Mouse (Mus musculus) neural tube, embryonic 14.5 days (tissue): ENCODE results near the gene Reps1. TPM values are rescaled to one million over a fixed set of nuclear protein-coding genes. Genes with fewer than 3 reads are reported as not detected.

Experiments used
- ATAC-seq: fragments of 200-750 bp; cut with Nextera tagmentation; 2 replicates; pipeline ENCODE4 v1.8.0; 2017; ENCODE audit warnings: low read depth, mild to moderate bottlenecking, moderate TSS enrichment, moderate library complexity
- H3K27ac ChIP-seq: fragments of 300-500 bp; sonication (generic); 2 replicates; pipeline ENCODE4 v1.5.1; 2014; ENCODE audit warnings: low read depth, mild to moderate bottlenecking, control low read depth, low read length, moderate library complexity, mixed read lengths
- H3K27me3 ChIP-seq: fragments of 300-500 bp; sonication (generic); 2 replicates; pipeline ENCODE4 v1.6.1; 2014; ENCODE audit warnings: low read length; ENCODE audit not compliant: control insufficient read depth, insufficient read depth
- H3K36me3 ChIP-seq: fragments of 300-500 bp; sonication (generic); 2 replicates; pipeline ENCODE4 v1.6.1; 2014; ENCODE audit warnings: low read length, mixed read lengths; ENCODE audit not compliant: control insufficient read depth, insufficient read depth
- H3K4me1 ChIP-seq: fragments of 300-500 bp; sonication (generic); 2 replicates; pipeline ENCODE4 v1.6.1; 2014; ENCODE audit warnings: low read length; ENCODE audit not compliant: control insufficient read depth, insufficient read depth
- H3K4me2 ChIP-seq: fragments of 300-500 bp; sonication (generic); 2 replicates; pipeline ENCODE4 v1.6.1; 2014; ENCODE audit warnings: mild to moderate bottlenecking, low read depth, low read length, control low read depth
- H3K4me3 ChIP-seq: fragments of 300-500 bp; sonication (generic); 2 replicates; pipeline ENCODE4 v1.5.1; 2014; ENCODE audit warnings: low read depth, low read length, control low read depth, mixed read lengths
- H3K9ac ChIP-seq: fragments of 300-500 bp; sonication (generic); replicated peaks from 2 replicates; pipeline ENCODE4 v1.6.1; 2014; ENCODE audit warnings: low read depth, mild to moderate bottlenecking, control low read depth, low read length, mixed read lengths
- H3K9me3 ChIP-seq: fragments of 300-500 bp; sonication (generic); 2 replicates; pipeline ENCODE4 v1.6.1; 2016; ENCODE audit warnings: low read length; ENCODE audit not compliant: control insufficient read depth
- WGBS: fragments of 180-500 bp; shearing (Covaris S2); extraction: QIAGEN DNeasy Blood & Tissue Kit; methylation state at CpG from one replicate; pipeline ENCODE4 v1.1.7; 2014; 5-methylcytosine and 5-hydroxymethylcytosine counted together
- polyA plus RNA-seq: library from polyadenylated mRNA; unstranded; fragments of >200 nt; fragmentation: Nextera tagmentation; extraction: Ambion mirVana; gene quantifications from 2 replicates; pipeline ENCODE4 v1.2.1, GENCODE M21; 2014

The Reps1 gene
- polyA plus RNA-seq, 1 experiment from 2014 or later = 27.0 TPM

GRCm38 (mm10) chr10:18058681-18059338 lies 3.1 kb downstream of the Reps1 start:
- ATAC-seq = no peak

GRCm38 (mm10) chr10:18059807-18060206 lies 4.1 kb downstream of the Reps1 start:
- Histone ChIP-seq H3K4me1 (peaks cover 17% of the 10 kb centered on the region), H3K36me3 (no peaks in the 10 kb centered on the region), H3K27ac (no peak overlapping the region), H3K9me3 (no peaks in the 10 kb centered on the region), H3K4me2 (no peak overlapping the region), H3K4me3 (no peak overlapping the region), H3K27me3 (no peaks in the 10 kb centered on the region), H3K9ac (no peak overlapping the region)
- no peak for ATAC-seq
- 87% methylated on average over 13 of the region's 13 CpGs for WGBS

More at GRCm38 (mm10) chr10:18058681-18059338, 3.1 kb downstream of the Reps1 start:
- Histone ChIP-seq H3K9me3 (no peaks in the 10 kb centered on the region), H3K27me3 (no peaks in the 10 kb centered on the region), H3K27ac (no peak overlapping the region), H3K9ac (no peak overlapping the region), H3K4me1 (peaks cover 17% of the 10 kb centered on the region), H3K4me2 (no peak overlapping the region), H3K4me3 (no peak overlapping the region), H3K36me3 (no peaks in the 10 kb centered on the region)
- WGBS = 92% methylated on average over 9 of the region's 9 CpGs

- Histone ChIP-seq H3K9me3 (no peaks in the 10 kb centered on the region), H3K9ac (no peak overlapping the region), H3K4me3 (no peak overlapping the region), H3K27ac (no peak overlapping the region), H3K36me3 (no peaks in the 10 kb centered on the region), H3K27me3 (no peaks in the 10 kb centered on the region), H3K4me2 (no peak overlapping the region), H3K4me1 (peaks cover 17% of the 10 kb centered on the region)
- WGBS = 89% methylated on average over 2 of the region's 2 CpGs
- ATAC-seq = no peak
Measured at GRCm38 (mm10) chr10:18060778-18061177, 5.1 kb downstream of the Reps1 start.

GRCm38 (mm10) chr10:18061533-18061932 lies 5.9 kb downstream of the Reps1 start:
- no peak for ATAC-seq
- 94% methylated on average over 4 of the region's 4 CpGs for WGBS
- H3K36me3 ChIP-seq = no peaks in the 10 kb centered on the region

GRCm38 (mm10) chr10:18064606-18065228 lies 9.1 kb downstream of the Reps1 start:
- Histone ChIP-seq H3K4me3 (no peak overlapping the region), H3K9me3 (no peaks in the 10 kb centered on the region), H3K4me2 (no peak overlapping the region), H3K9ac (no peak overlapping the region), H3K27me3 (no peaks in the 10 kb centered on the region), H3K4me1 (no peaks in the 10 kb centered on the region), H3K36me3 (no peaks in the 10 kb centered on the region), H3K27ac (no peak overlapping the region)
- WGBS = 69% methylated on average over 7 of the region's 7 CpGs
- no peak for ATAC-seq

More at GRCm38 (mm10) chr10:18061533-18061932, 5.9 kb downstream of the Reps1 start:
- Histone ChIP-seq H3K9me3 (no peaks in the 10 kb centered on the region), H3K9ac (no peak overlapping the region), H3K27ac (no peak overlapping the region), H3K27me3 (no peaks in the 10 kb centered on the region), H3K4me1 (peaks cover 17% of the 10 kb centered on the region), H3K4me3 (no peak overlapping the region), H3K4me2 (no peak overlapping the region)

- no peak overlapping the region for H3K4me3 ChIP-seq
- no peak overlapping the region for H3K9ac ChIP-seq
- no peaks in the 10 kb centered on the region for H3K9me3 ChIP-seq
- no peaks in the 10 kb centered on the region for H3K4me1 ChIP-seq
- no peaks in the 10 kb centered on the region for H3K27me3 ChIP-seq
- 89% methylated on average over 10 of the region's 10 CpGs for WGBS
- no peak overlapping the region for H3K27ac ChIP-seq
- no peak overlapping the region for H3K4me2 ChIP-seq
- H3K36me3 ChIP-seq = no peaks in the 10 kb centered on the region
- ATAC-seq = no peak
Measured at GRCm38 (mm10) chr10:18066031-18066439, 10.4 kb downstream of the Reps1 start.

- H3K4me2 ChIP-seq = no peak overlapping the region
- no peaks in the 10 kb centered on the region for H3K36me3 ChIP-seq
- H3K9me3 ChIP-seq = no peaks in the 10 kb centered on the region
- no peaks in the 10 kb centered on the region for H3K27me3 ChIP-seq
- H3K4me1 ChIP-seq = no peaks in the 10 kb centered on the region
- peak; percentile 19; the same call in 1 of the 2 replicates for ATAC-seq
- WGBS = 75% methylated on average over 10 of the region's 10 CpGs
- no peak overlapping the region for H3K27ac ChIP-seq
- H3K4me3 ChIP-seq = no peak overlapping the region
- no peak overlapping the region for H3K9ac ChIP-seq
Measured at GRCm38 (mm10) chr10:18067761-18068446, 12.2 kb downstream of the Reps1 start.

GRCm38 (mm10) chr10:18068880-18069279 lies 13.2 kb downstream of the Reps1 start:
- Histone ChIP-seq H3K4me1 (no peaks in the 10 kb centered on the region; the same call in 1 of the 2 replicates), H3K36me3 (no peaks in the 10 kb centered on the region), H3K27ac (no peak overlapping the region), H3K4me3 (no peak overlapping the region), H3K9me3 (no peaks in the 10 kb centered on the region), H3K9ac (no peak overlapping the region), H3K4me2 (no peak overlapping the region), H3K27me3 (no peaks in the 10 kb centered on the region)
- no peak for ATAC-seq
- 90% methylated on average over 2 of the region's 2 CpGs for WGBS

- ATAC-seq = 0 out of 2 replicates have a peak, but pooled peaks have one; percentile 21
- no peaks in the 10 kb centered on the region for H3K36me3 ChIP-seq
- no peaks in the 10 kb centered on the region for H3K9me3 ChIP-seq
- 65% methylated on average over 2 of the region's 2 CpGs for WGBS
- no peak overlapping the region for H3K4me3 ChIP-seq
- H3K27ac ChIP-seq = no peak overlapping the region
- H3K4me2 ChIP-seq = no peak overlapping the region
- no peaks in the 10 kb centered on the region; the same call in 1 of the 2 replicates for H3K4me1 ChIP-seq
- no peak overlapping the region for H3K9ac ChIP-seq
- no peaks in the 10 kb centered on the region for H3K27me3 ChIP-seq
Measured at GRCm38 (mm10) chr10:18069576-18069975, 13.9 kb downstream of the Reps1 start.
